Mouse (Mus musculus): ENCODE measurements around the gene Trpc4ap.
A peak's percentile ranks its signal among the peaks of the same experiment; 100 is the strongest.

The Trpc4ap gene

DNA sequence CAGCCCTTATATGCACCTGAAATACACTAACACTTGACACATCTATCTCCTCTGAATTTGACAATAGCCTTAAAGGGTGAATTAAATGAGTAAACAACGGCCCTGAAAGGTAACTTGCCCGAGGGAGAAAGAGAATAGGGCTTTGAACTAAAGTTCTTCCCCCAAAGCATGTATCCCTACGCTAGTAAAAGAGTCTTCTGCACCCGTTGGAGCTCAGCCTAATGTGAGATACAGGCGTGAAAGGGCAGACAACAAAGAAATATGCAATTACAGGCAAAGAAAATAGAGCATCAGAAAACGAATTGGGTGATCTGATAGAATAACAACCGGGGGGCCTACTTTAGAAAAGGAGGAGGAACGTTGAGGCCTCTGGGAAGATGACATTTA, 855 bp downstream of the Trpc4ap start:
- no peak for DNase-seq

DNA sequence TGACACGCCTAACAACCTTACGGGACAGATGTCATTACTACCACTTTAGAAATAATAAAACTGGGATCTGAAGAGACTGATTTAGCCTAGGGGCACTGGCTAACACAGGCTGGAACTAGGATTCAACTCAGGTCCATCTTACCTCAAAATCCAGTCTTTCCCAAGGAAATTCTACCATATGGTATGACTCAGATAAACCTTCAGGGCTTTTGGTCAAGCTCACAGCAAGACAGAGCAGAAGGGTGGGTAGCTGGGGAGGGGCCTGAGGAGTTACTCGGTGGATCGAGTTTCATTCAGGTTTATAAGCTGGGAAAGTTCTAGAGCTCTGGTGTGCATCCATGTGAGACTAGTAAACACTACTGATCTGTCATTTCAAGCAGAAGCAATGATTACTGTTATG, 3.0 kb downstream of the Trpc4ap start:
- no peak for DNase-seq

DNA sequence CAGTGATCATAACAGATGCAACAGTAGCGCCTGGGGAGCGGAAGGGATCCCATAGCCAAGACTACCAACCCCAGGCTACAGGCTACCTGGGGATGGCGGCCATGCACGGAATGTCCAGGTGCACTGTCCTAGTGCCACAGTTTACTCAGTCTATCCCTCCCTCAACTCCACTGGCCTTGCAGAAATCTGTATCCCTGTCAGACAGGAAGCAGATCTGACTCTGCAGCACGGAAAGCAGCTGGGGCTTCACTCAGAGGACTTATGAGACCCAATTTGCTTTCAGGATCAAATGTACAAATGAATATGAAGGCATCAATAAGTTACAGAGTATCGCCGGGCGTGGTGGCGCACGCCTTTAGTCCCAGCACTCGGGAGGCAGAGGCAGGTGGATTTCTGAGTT, 4.4 kb downstream of the Trpc4ap start:
- peak; percentile 41 for DNase-seq

DNA sequence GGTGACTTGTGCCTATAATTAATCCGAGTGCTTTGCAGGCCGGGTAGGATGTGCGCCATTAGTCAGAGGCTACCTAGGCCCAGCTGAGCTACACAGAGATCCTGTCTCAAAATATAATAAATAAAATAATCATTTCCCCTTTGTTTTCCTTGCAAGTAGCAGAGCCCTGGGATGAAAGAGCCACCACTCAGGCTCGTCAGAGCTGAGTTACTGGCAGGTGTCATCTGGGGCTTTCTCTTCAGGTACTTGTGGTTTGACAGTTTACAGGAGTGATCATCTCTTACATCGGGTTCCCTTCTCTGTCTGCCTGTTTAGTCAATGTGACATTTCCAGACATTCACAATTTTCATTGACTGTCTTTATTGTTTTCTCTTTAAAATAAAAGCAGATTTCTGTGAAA, 5.6 kb downstream of the Trpc4ap start:
- peak; percentile 37 for DNase-seq

DNA sequence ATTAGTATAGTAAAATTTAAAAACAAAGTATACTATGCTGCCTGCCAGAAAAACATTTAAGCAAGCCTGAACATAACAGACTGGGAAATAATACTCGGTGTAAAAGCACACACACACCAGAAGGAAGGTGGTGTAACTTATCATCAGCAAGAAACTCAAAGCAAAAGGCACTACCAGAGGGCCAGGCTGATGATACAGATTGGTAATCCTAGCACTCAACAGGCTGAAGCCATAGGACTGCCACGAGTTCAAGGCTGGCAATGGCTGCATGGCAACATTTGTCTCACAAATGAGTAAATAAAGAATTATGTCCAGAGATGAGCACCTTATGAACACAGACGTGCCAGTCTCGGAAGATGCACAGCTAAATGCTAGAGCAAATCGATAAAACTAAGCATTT, 8.4 kb downstream of the Trpc4ap start:
- DNase-seq: no peak

DNA sequence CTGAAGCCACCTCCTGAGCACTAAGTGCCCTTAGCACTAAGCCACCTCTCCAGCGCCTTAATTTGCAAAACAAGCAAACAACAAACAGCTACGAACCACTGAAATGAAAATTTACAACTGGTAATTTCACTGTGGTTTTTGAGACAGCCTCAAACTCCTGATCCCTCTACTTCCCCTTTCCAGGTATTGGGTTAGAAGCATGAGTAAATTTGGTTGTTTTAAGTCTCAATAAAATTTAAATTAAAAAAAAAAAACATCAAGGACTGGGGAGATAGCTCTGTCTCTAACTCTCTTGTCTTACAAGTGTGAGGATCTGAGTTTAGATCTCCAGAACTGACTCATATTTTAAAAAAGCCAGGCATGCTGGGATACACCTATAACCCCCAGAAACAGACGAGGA, 9.0 kb downstream of the Trpc4ap start:
- no peak for DNase-seq

DNA sequence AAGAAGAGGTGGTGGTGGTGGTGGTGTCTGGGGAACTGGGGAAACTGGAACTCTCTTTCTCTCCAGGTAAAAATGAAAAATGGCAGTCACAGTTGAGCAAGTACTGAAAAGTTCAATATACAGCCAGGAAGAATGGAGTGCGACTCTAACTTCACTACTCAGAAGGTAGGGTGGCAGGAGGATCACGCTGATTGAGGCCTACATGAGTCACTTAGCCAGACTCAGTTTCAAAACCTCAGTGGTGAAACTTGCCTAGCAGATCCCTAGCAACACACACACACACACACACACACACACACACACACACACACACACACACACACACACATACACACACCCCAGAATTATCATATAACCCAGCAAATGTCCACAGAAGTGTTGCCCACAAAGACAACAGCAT, 10.3 kb downstream of the Trpc4ap start:
- no peak for DNase-seq

DNA sequence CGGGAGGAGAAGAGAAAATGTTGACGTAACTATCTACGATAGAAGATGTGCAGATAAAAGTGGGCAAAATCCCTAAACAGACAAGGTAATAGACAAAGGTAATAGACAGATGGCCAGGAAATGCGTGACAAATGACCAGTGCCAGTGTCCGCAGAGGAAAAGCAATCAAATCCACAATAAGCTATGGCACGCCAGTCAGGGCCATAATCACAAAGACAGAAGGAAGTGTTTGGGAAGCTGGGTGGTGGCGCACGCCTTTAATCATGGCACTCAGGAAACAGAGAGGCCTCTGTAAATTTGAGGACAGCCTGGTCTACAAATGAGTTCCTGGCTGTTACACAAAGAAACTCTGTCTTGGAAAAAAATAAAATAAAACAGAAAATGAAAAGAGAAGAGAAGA, 11.0 kb downstream of the Trpc4ap start:
- no peak for DNase-seq

DNA sequence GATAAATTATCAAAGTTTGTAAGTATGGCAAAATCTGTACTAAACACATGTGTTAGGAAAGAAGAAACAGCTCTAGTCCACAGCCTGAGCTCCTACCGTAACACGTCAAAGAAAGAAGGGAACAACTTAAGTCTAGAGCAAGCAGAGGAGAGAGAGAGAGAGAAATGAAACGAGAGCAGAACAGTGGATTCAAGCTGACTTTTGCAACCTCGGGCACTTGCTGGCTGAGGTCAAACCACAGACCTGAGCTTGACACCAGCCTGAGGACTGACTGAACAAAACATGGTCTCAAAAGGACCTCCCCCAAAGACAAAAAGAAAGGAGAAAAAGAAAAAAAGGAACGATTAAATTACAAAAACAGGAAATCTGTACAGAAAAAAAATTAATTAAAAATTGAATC, 11.6 kb downstream of the Trpc4ap start:
- no peak for DNase-seq

DNA sequence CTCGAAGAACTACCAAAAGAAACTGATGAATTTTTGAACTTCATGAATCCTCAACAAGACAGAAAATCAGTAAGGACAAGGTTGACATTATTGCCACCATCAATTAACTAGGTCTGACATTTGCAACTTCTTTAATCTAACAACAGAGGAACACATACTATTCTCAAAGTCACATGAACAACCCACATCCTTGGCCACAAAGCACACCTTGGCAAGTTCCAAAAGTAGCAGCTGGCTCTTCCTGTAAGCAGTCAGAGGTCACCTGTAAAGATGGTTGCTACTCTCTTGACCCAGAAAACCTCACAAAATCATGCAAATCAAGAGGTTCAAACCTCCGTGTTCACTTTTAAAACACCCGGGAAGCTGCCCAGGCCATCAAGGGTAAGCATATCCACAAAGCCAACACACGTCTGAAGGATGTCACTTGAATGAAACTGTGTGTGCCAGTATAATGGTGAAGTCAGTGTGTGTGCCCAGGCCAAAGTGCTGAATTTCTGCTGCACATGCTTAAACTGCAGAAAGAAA, 12.5 kb downstream of the Trpc4ap start:
- peak; percentile 56 for DNase-seq

DNA sequence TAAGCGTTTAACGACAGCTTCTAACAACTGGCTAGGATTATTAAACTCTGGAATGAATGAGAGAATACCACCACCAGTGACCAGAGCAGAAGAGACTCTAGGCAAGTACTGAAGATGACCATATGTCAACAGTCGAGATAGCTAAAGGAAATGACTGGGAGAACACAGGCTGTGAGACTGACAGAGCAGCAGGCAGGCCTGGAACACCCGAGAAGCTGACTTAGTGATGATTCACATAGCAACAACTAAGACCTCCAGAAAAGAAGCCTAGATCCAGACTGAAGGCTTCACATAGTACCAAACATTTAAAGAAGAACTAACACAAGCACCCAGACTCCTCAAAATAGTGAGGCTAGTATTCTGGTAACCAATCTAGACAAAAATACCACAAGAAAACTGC, 17.1 kb downstream of the Trpc4ap start:
- DNase-seq: no peak

DNA sequence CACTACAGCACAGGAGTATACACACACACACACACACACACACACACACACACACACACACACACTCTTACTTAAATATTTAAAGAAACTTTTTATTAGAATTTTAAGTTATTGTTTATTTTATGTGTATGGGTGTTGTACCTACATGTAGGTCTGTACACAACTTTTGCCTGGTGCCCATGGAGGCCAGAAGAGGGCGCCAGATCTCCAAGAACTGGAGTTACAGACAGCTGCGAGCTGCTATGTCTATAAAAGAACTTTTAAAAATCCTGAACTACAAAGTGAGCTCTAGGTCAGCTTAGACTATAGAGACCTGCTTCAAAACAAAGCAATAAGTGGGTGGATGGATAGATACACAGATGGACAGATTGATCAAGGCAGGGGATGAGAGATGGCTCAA, 18.6 kb downstream of the Trpc4ap start:
- peak; percentile 88 for DNase-seq

DNA sequence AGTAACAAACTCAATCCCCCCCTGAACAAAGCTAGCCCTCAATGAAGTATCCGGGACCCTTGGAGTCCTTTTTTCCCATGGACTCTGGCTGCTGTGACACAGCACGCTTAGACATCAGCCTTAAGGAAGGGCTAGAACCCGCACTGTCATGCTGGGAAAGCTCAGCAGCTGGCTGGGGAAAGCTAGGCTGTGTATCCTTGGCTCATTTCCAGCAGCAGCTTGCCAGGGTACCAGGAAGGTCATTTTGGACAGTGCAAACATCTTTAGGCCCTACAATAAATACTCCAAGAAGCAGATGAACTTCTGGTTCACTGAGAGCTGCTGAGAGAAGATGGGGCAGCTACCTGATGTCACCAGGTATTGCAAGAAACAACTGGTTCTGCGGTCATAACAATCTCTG, 20.9 kb downstream of the Trpc4ap start:
- DNase-seq: no peak

DNA sequence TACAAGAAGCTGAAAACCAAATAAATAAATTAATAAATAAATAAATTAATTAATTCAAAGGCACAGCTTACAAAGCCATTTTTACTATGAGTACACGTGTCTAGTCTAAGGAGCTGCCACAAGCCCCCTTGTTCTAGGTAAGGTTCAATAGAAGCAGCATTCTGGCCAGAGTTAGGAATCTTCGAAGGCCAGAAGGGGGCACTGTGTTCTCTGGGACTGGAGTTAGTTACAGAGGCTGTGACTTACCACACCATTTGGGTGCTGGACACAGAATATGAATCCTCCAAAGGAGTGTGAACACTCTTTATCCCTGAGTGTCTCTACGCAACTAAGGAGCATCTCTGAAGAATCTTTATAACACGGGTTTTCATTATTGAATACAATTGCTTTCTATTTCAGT, 23.7 kb downstream of the Trpc4ap start:
- DNase-seq: peak; percentile 64

DNA sequence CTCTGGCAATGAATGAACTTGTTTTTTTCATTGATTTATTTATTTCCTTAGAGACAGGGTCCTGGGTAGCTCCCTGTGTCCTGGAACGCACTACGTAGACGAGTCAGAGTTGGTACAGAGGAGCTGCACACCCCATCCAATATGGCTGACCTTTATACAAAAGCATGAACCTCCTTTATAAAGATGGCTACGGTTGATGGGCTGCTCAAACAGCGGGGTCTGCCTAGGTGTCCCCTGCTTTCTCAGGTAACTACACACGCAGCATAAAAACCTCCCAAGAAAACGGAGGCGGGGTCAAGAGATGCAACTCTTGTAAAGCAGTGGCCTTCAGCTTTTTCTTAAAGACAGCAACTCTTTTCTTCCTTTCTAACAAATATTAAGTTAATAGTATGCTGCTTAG, 24.3 kb downstream of the Trpc4ap start:
- DNase-seq: no peak

DNA sequence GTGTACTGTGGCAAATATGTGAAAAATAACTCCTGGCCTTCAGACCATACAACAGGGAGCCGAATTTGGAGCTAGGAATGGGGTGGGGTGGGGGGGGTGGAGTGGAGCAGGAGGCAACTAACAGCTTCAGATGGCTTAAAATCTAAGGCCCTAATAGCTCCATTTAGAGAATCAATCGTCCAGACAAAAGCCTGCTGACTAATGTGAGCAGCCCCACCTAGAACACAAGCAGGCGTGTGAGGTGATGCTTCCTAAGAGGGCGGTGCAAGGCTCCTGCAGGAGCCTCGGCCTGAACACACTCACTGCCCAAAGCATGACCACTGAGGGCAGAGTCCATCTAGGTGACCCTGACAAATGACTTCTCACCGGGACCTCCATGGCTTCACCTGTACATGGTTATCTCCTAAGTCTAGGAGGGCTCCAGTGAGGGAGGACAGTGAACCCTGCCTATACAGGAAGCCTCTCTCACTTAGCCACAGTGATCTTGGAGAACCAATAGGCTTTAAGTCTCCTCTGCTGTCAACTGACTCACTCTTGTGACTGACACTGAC, 28.2 kb downstream of the Trpc4ap start:
- DNase-seq: no peak

DNA sequence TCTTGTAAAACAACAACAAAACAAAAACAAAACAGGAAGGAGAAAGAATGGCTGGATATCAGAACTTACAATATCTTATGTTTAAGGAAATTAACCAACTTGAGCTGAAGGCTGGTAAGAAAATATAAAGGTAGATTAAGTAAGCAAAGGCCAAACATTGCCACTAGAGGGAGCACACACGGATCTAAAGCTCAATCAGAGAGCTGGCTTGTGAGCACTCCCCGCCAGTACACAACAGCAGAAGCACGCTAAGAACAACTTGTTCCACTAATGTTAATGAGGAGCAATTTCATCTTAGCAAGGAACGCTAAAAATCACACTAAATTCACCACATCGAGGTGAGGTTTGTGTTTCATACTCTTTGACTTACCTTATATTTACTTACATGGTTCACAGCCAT, 29.1 kb downstream of the Trpc4ap start:
- peak; percentile 56 for DNase-seq

DNA sequence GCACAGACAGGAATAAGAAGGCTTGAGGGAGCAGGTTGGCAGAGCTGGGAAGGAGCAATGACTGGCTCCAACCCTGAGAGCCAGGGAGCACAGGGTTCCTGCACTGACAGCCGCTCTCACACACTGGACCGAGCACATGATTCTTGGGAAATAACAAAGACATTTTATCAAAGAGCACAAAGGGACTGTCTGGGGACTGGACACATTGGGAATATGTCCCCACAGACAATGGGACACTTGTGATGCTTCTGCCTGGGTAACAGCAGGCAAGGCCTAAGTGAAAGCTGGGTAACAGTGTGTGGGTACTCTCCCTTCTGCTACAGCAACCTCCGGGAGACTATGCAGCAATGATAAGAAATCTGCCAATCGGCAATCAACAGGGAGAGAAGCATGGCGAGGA, 29.8 kb downstream of the Trpc4ap start:
- DNase-seq: no peak

DNA sequence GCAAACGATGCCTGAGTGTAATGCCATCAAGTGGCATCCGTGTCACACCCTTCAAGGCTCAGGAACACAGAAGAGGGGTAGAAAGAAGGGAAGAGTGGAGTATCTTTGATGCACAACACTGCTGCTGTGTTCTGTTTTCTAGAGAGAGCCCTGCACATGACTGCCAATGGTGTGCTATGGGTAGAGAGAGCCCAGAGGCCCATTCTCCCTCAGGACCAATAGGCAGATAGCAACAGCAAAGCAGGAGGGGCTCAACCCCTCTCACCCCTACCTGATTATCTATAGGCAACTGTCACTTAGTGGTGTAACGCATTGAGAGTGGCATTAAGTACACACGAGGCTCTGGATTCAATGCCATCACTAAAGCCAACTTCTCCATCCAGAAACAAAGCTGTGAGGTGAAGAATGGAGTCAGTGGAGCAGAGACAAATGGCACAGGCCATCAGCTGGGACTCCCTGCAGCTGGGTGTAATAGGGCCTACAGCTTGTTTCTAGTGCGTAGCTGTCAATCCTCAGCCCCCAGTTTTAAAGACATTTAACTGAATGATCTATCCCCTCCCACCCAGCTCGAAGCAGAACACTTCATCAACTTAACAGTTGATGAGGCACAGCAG, 36.3 kb downstream of the Trpc4ap start:
- no peak for DNase-seq

DNA sequence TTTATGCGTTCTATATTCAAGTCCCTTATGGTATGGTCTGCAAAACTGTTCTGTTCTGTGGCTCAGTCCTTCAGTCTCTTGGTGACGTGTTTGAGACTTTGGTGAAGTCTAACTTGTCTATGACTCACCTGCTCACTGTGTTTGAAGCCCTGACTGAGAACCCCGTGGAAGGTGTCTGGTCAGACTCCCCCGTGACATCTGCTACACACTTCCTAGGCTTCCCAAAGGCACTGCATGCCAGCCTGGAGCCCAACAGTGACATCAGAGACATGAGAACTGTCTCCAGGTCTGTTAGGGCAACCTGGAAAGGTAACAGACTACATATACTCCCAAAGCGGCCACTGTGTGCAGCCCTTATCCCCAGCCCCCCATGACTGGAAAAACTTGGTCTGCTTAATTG, 39.6 kb downstream of the Trpc4ap start:
- no peak for DNase-seq

DNA sequence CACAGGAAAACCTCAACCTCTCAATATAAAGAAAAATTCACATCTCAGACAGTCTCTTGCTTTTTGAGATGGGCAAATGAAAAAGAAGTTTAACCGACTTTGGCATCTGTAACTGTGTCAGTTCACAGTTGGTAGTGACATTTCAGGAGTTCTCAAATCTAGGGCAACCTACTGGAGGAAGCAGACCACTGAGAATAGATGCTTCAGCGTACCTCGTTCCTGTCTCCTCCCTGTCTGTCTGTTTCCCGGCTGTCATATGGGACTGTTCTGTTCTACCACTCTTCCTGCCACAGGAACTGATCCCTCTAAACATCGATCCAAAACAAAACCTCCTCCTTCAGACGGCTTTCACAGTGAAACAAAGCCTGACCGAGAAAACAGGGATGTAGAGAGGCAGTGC, 46.4 kb downstream of the Trpc4ap start:
- DNase-seq: no peak

DNA sequence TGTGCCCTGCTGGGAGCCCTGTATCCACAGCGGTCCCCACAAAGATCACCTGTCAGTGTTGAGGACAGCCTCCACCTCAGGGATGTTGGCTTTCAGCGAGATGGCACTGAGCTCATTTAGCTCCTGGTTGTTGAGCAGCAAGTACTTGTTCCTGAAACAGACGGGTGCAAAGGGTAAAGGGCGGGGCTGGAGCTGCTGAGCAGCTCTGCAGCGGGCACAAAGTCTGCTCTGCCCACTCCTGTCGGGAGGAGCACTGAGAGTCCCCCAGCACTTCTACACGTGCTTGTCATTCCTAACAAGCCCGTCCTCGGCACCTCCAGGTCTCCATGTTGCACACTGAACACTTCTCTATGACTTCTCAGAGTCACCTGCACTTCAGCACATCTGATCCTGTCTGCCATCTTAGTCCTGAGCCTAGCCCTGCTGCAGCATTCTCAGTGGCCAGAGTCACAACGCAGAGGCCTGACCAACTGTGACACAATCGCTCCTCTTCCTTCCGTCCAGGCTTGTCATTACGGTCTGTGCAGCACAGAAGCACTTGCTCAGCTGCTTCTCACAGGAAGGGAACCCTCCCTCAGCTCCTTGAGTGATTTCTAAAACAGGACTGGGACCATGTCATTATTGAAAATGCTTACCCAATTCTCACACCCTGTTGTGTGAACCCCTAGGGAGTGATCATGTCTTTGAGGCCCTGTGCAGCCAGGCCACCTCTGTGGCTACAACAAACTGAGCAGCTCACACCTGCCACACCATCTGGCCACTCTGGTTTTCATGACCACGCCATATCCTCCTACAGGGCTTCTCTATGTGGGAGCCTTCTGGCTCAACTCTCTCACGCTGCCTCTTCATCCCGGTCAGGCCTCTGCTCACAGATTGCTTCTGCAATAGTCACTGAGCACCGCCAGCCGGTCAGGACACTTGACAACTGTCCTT, 50.4 kb downstream of the Trpc4ap start:
- DNase-seq: no peak

DNA sequence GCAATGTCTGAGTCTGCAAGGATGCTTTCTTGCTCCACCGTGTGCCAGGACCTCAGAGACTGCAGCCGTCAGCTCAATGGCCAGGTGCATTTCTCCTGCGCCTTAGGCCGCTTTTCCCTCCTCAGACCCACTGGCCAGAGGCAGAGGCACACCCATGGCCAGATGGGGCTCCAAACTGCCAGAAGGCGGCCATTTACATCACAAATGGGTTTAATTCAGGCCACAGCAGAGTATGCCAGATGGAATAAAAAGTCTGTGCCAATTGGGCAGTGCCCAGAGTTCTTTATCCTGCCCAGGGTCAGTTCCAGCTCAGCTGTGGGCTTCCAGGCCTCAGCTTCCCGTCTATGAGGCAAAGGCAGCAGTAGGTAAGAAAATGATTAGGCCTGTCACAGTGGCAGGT, 51.5 kb downstream of the Trpc4ap start:
- no peak for DNase-seq

DNA sequence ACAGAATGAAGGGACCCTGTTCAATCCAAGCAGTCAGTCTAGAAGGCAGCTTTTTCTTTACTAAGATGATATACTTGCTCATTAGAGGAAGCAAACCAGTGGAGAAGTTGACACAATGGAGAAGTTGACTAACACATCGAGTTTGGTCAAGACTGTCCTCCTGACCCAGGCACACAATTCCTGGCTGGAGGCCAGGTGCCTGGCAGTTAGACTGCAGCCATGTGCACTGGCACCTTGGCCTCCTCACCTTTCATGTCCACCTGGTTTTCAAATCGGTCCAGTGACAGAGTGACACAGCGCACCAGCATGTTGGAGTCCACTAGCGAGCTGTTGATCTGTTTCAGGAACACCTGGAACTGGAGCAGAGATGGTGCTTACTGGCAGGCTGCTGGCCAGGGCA, 54.8 kb downstream of the Trpc4ap start:
- DNase-seq: no peak

All from thymus, postnatal 25 days (tissue).